Mouse (Mus musculus): ENCODE results near the gene Apba2.

DNA sequence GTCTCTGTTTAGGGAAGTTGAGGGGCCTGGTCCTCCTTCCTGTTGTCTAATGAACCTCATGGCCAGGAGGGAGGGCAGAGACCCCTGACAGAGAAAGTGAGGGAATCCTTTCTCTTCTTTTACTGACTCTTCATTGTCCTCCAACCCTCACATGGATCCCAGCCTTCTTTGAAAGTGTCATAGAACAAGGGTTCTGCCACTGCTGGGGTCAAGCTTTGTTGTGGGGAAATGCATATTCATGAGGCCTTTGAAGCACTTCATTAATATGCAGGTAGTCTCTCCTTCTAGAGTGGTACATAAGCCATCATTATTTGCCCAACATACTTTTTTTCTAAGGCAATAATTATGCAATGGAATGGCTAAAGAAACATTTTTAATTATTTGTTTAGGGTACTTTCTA lies 133.0 kb downstream of the Apba2 start:
- no peak for TF ChIP-seq POLR2A (IDR thresholded peaks at IDR 0.05; ENCODE audit: insufficient read length, low read depth)
- no peak for TF ChIP-seq TCF12 (IDR thresholded peaks at IDR 0.05; ENCODE audit: insufficient read depth, poor library complexity, severe bottlenecking)
- no peak for TF ChIP-seq MYOG (IDR thresholded peaks at IDR 0.05; ENCODE audit: control insufficient read depth in 1 of 3, insufficient read depth in 1 of 3, insufficient read length in 2 of 3, low read depth in 2 of 3)
- TF ChIP-seq MAX (IDR thresholded peaks at IDR 0.05; ENCODE audit: low read depth): no peak

All from myocyte (in vitro differentiated cells).